Mouse (Mus musculus) thymus, adult 2 months (tissue): ENCODE results near the gene Shb.

ENCODE experiments used
- CTCF ChIP-seq: fragments of 200-500 bp; IDR thresholded peaks from 2 replicates; pipeline ENCODE4 v1.5.1; 2012; ENCODE audit warnings: mild to moderate bottlenecking, control low read depth, low read length, moderate library complexity, borderline replicate concordance; ENCODE audit not compliant: control insufficient read depth, poor library complexity, insufficient read depth; ENCODE audit errors: extremely low read depth
- POLR2A ChIP-seq: fragments of 200-500 bp; IDR thresholded peaks from 2 replicates; pipeline ENCODE4 v1.6.1; 2012; ENCODE audit warnings: mild to moderate bottlenecking, low read length, control low read depth, moderate library complexity; ENCODE audit not compliant: control insufficient read depth, poor library complexity, insufficient read depth; ENCODE audit errors: extremely low read depth

DNA sequence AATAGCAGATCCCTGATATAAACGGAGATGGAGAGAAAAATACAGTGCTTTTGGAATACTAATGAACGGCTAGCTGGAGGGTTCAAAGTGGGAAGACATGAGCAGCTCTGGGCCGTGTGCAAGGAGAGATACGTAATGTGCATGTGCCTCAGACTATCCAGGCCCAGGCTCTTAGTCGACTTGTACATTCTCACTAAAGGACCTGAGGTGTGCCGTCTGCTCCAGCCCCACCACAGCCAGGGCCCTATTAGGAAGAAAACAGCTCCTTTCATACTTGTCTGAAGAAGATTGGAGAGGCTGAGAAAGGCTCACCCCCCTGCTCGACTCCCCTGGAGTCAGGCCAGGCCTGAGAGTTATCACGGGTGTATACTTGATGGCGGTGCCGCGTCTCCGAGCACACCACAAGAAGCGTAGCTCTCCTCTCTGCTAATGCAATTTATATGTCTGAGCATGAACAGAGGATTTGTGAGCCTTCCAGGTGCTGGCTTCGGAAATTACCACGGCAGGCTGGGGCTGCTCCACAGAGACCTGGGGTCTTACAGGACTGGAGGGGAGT is 42.4 kb upstream of the Shb start:
- TF ChIP-seq CTCF = no peak
- TF ChIP-seq POLR2A = no peak
